Mouse (Mus musculus): ENCODE results near the gene Zdhhc5. TPM values are rescaled to one million over a fixed set of nuclear protein-coding genes. Genes with fewer than 3 reads are reported as not detected.
A peak's percentile ranks its signal among the peaks of the same experiment; 100 is the strongest.

Gene Zdhhc5
- total and polyA plus RNA-seq, 2 experiments from 2014 or later, result 14.6 to 38.2 TPM

DNA sequence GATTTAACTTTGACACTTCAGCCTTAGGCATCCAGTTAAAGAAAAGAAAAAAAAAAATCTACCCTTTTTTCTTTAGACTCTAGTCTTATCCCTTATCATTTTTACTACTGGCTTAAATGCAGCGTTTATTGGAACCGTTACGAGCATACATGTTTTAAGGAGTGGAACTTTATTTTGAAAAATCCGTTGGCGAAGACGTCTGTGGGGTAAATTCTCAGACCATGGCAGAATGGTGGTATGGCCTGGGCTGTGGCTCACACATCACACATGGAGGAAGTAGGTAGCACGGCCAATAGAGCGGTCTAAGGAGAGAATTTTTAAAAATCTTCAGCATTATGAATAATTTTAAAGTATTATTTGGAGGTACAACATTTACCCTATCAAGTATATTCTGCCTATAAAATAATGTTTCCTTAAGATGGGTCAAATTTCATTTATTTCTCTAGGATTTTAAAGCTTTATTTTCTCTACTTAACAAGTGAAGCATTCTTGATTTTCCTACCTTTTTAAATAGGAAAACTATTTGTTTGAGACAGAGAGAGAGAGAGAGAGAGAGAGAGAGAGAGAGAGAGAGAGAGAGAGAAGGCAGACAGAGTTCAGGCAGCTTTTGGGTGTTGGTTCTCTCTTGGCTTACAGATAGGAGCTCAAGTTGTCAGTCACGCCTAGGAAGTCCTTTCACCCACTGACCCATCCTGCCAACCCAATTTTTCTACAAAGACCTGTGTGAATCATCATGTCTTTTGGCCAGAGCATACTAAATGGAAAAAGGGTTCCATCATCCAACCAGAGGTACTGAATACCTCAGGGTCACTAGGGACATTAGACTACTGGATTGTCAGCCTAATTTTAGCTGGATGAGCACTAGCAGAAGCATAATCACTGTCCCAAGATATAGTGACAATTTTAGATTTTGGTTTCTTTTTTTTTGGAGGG is 1.7 kb upstream of the Zdhhc5 start:
- DNase-seq (ENCODE audit: low spot score), result no peak

DNA sequence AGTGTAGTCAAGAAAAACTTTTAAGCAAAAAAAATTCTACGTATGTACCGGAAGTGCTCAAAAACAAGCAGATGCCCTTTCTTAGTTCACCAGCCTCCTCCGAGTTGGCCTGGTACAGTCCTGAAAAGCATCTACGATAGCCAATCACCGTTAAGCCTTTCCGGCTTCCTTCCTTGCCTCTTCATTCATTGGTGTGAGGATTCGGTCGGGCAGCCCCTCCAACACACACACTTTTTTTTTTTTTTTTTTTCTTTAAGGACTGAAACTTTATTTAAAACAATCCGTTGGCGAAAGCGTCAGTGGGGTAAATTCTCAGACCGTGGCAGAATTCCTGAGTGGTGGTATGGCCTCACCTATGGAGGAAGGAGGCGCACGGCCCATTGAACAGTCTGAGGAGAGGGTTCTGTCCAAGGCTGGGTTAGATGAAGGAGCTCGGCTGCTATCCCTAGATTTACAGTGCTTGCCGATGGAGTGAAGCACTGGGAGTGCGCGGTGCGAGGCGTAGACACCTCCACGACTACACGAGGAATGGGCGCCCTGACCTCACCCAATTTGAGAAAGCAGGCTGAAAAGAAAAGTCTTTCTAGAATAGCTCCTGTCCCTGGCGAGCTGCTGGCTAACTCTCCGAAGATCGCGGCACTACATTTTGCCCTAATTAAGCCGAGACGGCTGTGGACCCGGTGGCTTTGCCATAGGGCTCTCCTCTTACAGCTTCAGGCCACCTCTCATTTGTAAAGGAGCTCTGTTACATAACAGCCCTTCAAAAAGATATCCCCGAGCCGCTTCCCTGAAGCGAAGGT is 782 bp upstream of the Zdhhc5 start:
- no peaks in the 10 kb centered on the region for H3K9me3 ChIP-seq (ENCODE audit: low read length)

More for the DNA sequence above, 1.7 kb upstream of the Zdhhc5 start:
- ATAC-seq, result no peak
- Histone ChIP-seq H3K36me3 (ENCODE audit: insufficient read depth, low read length) (peaks cover 5% of the 10 kb centered on the region; the same call in 1 of the 2 replicates), H3K27ac (peak overlapping the region; percentile 97; the same call in 1 of the 2 replicates), H3K4me1 (ENCODE audit: insufficient read depth, low read length) (0 out of 2 replicates have a peak, but pooled peaks cover 6% of the 10 kb centered on the region), H3K9me3 (ENCODE audit: low read length) (no peaks in the 10 kb centered on the region), H3K4me2 (ENCODE audit: low read depth, low read length) (peak overlapping the region; percentile 94), H3K27me3 (ENCODE audit: insufficient read depth, low read length) (no peaks in the 10 kb centered on the region), H3K9ac (replicated peaks; ENCODE audit: low read length) (peak overlapping the region; percentile 95), H3K4me3 (ENCODE audit: low read length) (peak overlapping the region; percentile 97)
- 39% methylated on average over 9 of the region's 9 CpGs for WGBS
- no peak for TF ChIP-seq CTCF (IDR thresholded peaks at IDR 0.05; ENCODE audit: low read depth)

GRCm38 (mm10) chr2:84714422-84714810 is 564 bp downstream of the Zdhhc5 start:
- H3K27me3 ChIP-seq (ENCODE audit: insufficient read depth, low read length), result no peaks in the 10 kb centered on the region
- DNase-seq (ENCODE audit: low spot score) (no peak), ATAC-seq (no peak)
- peaks cover 10% of the 10 kb centered on the region; the same call in 1 of the 2 replicates for H3K36me3 ChIP-seq (ENCODE audit: insufficient read depth, low read length)
- peak overlapping the region; percentile 97 for H3K27ac ChIP-seq
- peak overlapping the region; percentile 95 for H3K9ac ChIP-seq (replicated peaks; ENCODE audit: low read length)
- 0 out of 2 replicates have a peak, but pooled peaks cover 6% of the 10 kb centered on the region for H3K4me1 ChIP-seq (ENCODE audit: insufficient read depth, low read length)
- TF ChIP-seq CTCF (IDR thresholded peaks at IDR 0.05; ENCODE audit: low read depth), result no peak
- H3K9me3 ChIP-seq (ENCODE audit: low read length), result no peaks in the 10 kb centered on the region
- peak overlapping the region; percentile 97 for H3K4me3 ChIP-seq (ENCODE audit: low read length)
- 1% methylated on average over 13 of the region's 26 CpGs for WGBS
- peak overlapping the region; percentile 94 for H3K4me2 ChIP-seq (ENCODE audit: low read depth, low read length)

More for the DNA sequence above, 782 bp upstream of the Zdhhc5 start:
- Histone ChIP-seq H3K9ac (replicated peaks; ENCODE audit: low read length) (peak overlapping the region; percentile 95), H3K36me3 (ENCODE audit: insufficient read depth, low read length) (peaks cover 2% of the 10 kb centered on the region; the same call in 1 of the 2 replicates), H3K27ac (peak overlapping the region; percentile 97), H3K4me2 (ENCODE audit: low read depth, low read length) (peak overlapping the region; percentile 94), H3K27me3 (ENCODE audit: insufficient read depth, low read length) (no peaks in the 10 kb centered on the region), H3K4me3 (ENCODE audit: low read length) (peak overlapping the region; percentile 97), H3K4me1 (ENCODE audit: insufficient read depth, low read length) (0 out of 2 replicates have a peak, but pooled peaks cover 6% of the 10 kb centered on the region)
- peak; percentile 96 for ATAC-seq
- under 1% methylated on average over 33 of the region's 33 CpGs for WGBS
- peak; percentile 96 for DNase-seq (ENCODE audit: low spot score)
- no peak for TF ChIP-seq CTCF (IDR thresholded peaks at IDR 0.05; ENCODE audit: low read depth)

DNA sequence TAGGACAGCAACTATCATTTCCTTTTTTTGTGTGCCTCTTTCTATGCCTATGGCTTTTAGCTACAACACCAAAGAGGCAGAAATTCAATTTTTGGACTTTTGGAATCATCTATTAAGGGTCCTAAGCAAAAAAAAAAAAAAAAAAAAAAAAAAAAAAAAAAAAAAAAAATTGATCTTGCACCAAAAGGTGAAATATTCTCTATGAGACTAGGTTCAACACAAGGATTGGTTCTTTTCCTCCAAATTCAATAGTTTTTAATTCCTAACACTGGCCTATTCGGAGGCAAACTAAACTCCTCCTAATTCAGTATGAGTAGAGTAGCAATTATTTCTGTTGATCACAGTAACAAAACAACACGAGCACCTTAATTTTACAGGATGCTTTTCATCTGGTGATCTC is 3.1 kb downstream of the Zdhhc5 start:
- WGBS, result 90% methylated on average over 2 of the region's 2 CpGs
- peaks cover 21% of the 10 kb centered on the region for H3K36me3 ChIP-seq (ENCODE audit: insufficient read depth, low read length)
- no peak overlapping the region for H3K4me2 ChIP-seq (ENCODE audit: low read depth, low read length)
- TF ChIP-seq CTCF (IDR thresholded peaks at IDR 0.05; ENCODE audit: low read depth), result no peak
- DNase-seq (ENCODE audit: low spot score) (no peak), ATAC-seq (no peak)
- H3K9me3 ChIP-seq (ENCODE audit: low read length), result no peaks in the 10 kb centered on the region
- no peak overlapping the region for H3K27ac ChIP-seq
- H3K4me1 ChIP-seq (ENCODE audit: insufficient read depth, low read length), result 0 out of 2 replicates have a peak, but pooled peaks cover 6% of the 10 kb centered on the region
- no peak overlapping the region for H3K4me3 ChIP-seq (ENCODE audit: low read length)
- no peaks in the 10 kb centered on the region for H3K27me3 ChIP-seq (ENCODE audit: insufficient read depth, low read length)
- H3K9ac ChIP-seq (replicated peaks; ENCODE audit: low read length), result no peak overlapping the region

- Histone ChIP-seq H3K9ac (replicated peaks; ENCODE audit: low read length) (no peak overlapping the region), H3K4me2 (ENCODE audit: low read depth, low read length) (no peak overlapping the region), H3K27me3 (ENCODE audit: insufficient read depth, low read length) (no peaks in the 10 kb centered on the region), H3K4me1 (ENCODE audit: insufficient read depth, low read length) (no peaks in the 10 kb centered on the region), H3K36me3 (ENCODE audit: insufficient read depth, low read length) (peaks cover 21% of the 10 kb centered on the region), H3K27ac (no peak overlapping the region), H3K4me3 (ENCODE audit: low read length) (no peak overlapping the region), H3K9me3 (ENCODE audit: low read length) (no peaks in the 10 kb centered on the region)
- DNase-seq (ENCODE audit: low spot score), result no peak
- no peak for TF ChIP-seq CTCF (IDR thresholded peaks at IDR 0.05; ENCODE audit: low read depth)
- 51% methylated on average over 1 of the region's 1 CpGs for WGBS
- no peak for ATAC-seq
Observed at GRCm38 (mm10) chr2:84707523-84707922, 7.5 kb downstream of the Zdhhc5 start.

GRCm38 (mm10) chr2:84705295-84705694 is 9.7 kb downstream of the Zdhhc5 start:
- H3K36me3 ChIP-seq (ENCODE audit: insufficient read depth, low read length), result peaks cover 15% of the 10 kb centered on the region
- 89% methylated on average over 1 of the region's 1 CpGs for WGBS

More at GRCm38 (mm10) chr2:84705295-84705694, 9.7 kb downstream of the Zdhhc5 start:
- TF ChIP-seq CTCF (IDR thresholded peaks at IDR 0.05; ENCODE audit: low read depth), result no peak
- Histone ChIP-seq H3K4me3 (ENCODE audit: low read length) (no peak overlapping the region), H3K27ac (no peak overlapping the region), H3K4me2 (ENCODE audit: low read depth, low read length) (no peak overlapping the region), H3K27me3 (ENCODE audit: insufficient read depth, low read length) (no peaks in the 10 kb centered on the region), H3K9me3 (ENCODE audit: low read length) (no peaks in the 10 kb centered on the region), H3K9ac (replicated peaks; ENCODE audit: low read length) (no peak overlapping the region), H3K4me1 (ENCODE audit: insufficient read depth, low read length) (no peaks in the 10 kb centered on the region)
- ATAC-seq (no peak), DNase-seq (ENCODE audit: low spot score) (no peak)
